Mouse (Mus musculus): ENCODE results near the gene Sox6. TPM values are rescaled to one million over a fixed set of nuclear protein-coding genes. Genes with fewer than 3 reads are reported as not detected.
"Not testable (repeated sequence)": the region's sequence is repeated elsewhere in the genome, so short reads cannot be mapped to it uniquely, and the experiment has no call there.

Gene Sox6
- 12.7 and 162 TPM in 2 replicates for total RNA-seq (2014; fragmentation: Nextera tagmentation)
- 2.5 and 3.8 TPM in 2 replicates for total RNA-seq (2017)
- polyA plus RNA-seq (2012), result 2.3 and 2.6 TPM in 2 replicates

GRCm38 (mm10) chr7:116038511-116038910 is at the start of gene Sox6:
Gene Sox6 (minus strand): TSS chr7:116038796.
- Histone ChIP-seq H3K36me3 (replicated peaks) (no peaks in the 10 kb centered on the region), H3K4me3 (ENCODE audit: low read depth, low read length) (peak within 1 kb of the TSS; percentile 67; the same call in 1 of the 2 replicates), H3K9me3 (replicated peaks) (no peaks in the 10 kb centered on the region), H3K27me3 (ENCODE audit: insufficient read depth, low read length) (peaks cover 73% of the 10 kb centered on the region), H3K4me1 (ENCODE audit: insufficient read depth, low read depth, low read length) (peaks cover 40% of the 10 kb centered on the region)
- ATAC-seq (ENCODE audit: extremely low read depth, insufficient number of reproducible peaks, low FRiP score, poor library complexity, severe bottlenecking) (no peak), DNase-seq (ENCODE audit: low spot score) (no peak)
- TF ChIP-seq GATA2 (IDR thresholded peaks at IDR 0.05; ENCODE audit: borderline replicate concordance, low read depth, low read length) (no peak), TAL1 (conservative IDR thresholded peaks at IDR 0.05; ENCODE audit: low read depth, low read length) (no peak), GATA1 (IDR thresholded peaks at IDR 0.05; ENCODE audit: borderline replicate concordance, low read length) (no peak), POLR2AphosphoS5 (IDR thresholded peaks at IDR 0.05; ENCODE audit: insufficient replicate concordance, low read depth, low read length) (no peak), CTCF (IDR thresholded peaks at IDR 0.05; ENCODE audit: low read depth, low read length) (no peak)

DNA sequence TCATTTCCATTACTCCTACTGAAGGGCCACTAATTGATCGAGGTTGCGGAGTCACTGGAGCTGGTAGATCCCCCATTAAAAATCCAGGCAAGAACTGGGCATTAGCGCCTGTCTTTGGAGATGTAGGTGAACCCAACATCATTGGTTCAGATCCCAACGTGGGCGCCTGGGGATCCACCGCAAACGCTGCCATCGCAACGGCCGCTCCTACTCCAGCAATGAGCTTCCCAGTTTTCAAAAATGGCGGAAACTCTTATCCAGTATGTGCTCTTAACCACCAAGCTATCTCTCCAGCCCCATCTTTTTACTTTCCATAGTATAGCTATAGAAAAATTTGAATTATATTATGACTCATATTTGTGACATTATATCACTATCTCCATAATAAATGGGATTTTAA is 45.8 kb upstream of the Sox6 start, which contains the start of gene Gm4353:
Gene Gm4353 (minus strand): TSS at position 270 of the 400 bp plus-strand sequence.
- ATAC-seq (ENCODE audit: extremely low read depth, insufficient number of reproducible peaks, low FRiP score, poor library complexity, severe bottlenecking), result peak; percentile 34
- H3K27me3 ChIP-seq (ENCODE audit: insufficient read depth, low read length), result peaks cover 19% of the 10 kb centered on the region
- DNase-seq (ENCODE audit: low spot score); H3K4me1 ChIP-seq (ENCODE audit: insufficient read depth, low read depth, low read length); H3K4me3 ChIP-seq (ENCODE audit: low read depth, low read length); H3K9me3 ChIP-seq (replicated peaks); H3K36me3 ChIP-seq (replicated peaks): not testable (repeated sequence)

DNA sequence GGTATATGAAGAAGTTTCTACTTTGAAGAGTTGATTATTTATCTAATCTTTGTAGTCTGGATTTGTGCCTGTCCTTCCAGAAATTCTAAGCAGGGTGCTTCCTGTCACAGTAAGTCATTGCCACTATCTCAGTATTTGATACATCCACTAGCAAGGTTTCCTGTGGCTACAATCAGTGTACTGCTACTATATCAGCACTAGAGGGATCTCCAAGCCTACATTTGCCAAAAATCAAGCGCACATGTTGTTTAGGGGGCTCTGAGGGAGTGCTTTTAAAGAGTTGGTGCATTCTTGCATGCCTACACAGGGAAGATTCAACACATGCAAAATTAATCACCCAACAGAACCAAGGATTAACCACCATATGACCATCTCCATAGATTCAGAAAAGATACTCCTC is 22.1 kb upstream of the Sox6 start:
- H3K9me3 ChIP-seq (replicated peaks), result no peaks in the 10 kb centered on the region
- no peaks in the 10 kb centered on the region for H3K4me1 ChIP-seq (ENCODE audit: insufficient read depth, low read depth, low read length)
- no peak for TF ChIP-seq TAL1 (conservative IDR thresholded peaks at IDR 0.05; ENCODE audit: low read depth, low read length)
- no peak for DNase-seq (ENCODE audit: low spot score)
- H3K4me3 ChIP-seq (ENCODE audit: low read depth, low read length), result no peak overlapping the region
- H3K27me3 ChIP-seq (ENCODE audit: insufficient read depth, low read length), result peaks cover 5% of the 10 kb centered on the region; the same call in 1 of the 2 replicates
- H3K36me3 ChIP-seq (replicated peaks), result no peaks in the 10 kb centered on the region
- ATAC-seq (ENCODE audit: extremely low read depth, insufficient number of reproducible peaks, low FRiP score, poor library complexity, severe bottlenecking), result no peak

- no peak for ATAC-seq (ENCODE audit: extremely low read depth, insufficient number of reproducible peaks, low FRiP score, poor library complexity, severe bottlenecking)
These were observed 1.9 kb upstream of the Sox6 start for GRCm38 (mm10) chr7:116040470-116041019.

DNA sequence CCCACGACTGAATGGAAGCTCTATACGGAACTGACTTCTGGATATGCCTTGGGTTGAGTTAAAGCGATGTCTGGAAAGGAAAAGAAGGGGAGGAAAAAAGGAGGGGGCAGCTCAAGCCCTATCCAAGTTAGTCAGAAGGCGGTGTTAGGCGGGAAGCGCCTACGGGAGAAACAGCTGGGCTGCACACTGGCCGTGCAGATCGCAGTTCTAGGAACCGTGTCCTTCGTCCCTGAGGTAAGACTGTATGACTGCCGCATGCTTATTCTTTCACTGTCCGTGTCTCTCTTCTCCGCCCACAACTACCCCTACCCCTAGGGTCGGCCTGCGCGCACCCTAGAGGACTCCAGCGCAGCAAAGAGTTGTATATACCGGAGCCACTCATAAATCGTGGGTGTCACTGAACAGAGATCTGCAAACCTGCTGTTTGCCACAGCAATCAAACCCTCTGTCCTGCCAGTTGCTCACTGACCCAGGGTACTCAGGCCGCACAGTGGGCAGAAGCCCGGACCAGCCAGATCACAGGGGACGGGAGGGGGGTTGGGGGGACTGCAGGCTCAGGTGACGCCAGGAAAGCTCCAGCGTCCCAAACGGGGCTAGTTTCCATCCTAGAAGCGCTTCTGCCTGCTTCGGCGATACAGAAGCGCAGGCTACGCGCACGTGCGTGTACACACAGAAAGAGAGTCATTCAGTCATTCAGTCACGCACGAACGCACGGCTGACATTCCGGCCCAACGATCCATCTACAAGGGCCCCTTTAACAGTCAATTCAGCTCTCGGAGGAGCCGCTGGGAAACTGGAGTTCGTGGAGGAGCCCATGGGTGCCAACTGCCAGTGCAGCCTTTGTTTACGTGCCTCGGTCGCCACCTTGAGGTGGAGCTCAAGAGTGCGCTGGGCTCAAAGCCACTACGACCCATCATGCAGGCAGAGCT is 1.2 kb upstream of the Sox6 start:
- Histone ChIP-seq H3K9me3 (replicated peaks) (no peaks in the 10 kb centered on the region), H3K27me3 (ENCODE audit: insufficient read depth, low read length) (peaks cover 60% of the 10 kb centered on the region), H3K4me1 (ENCODE audit: insufficient read depth, low read depth, low read length) (peaks cover 28% of the 10 kb centered on the region), H3K4me3 (ENCODE audit: low read depth, low read length) (peak overlapping the region; percentile 67), H3K36me3 (replicated peaks) (no peaks in the 10 kb centered on the region)
- TF ChIP-seq CTCF (IDR thresholded peaks at IDR 0.05; ENCODE audit: low read depth, low read length) (peak; percentile 53), GATA1 (IDR thresholded peaks at IDR 0.05; ENCODE audit: borderline replicate concordance, low read length) (no peak)
- peak; percentile 63 for DNase-seq (ENCODE audit: low spot score)
- ATAC-seq (ENCODE audit: extremely low read depth, insufficient number of reproducible peaks, low FRiP score, poor library complexity, severe bottlenecking), result peak; percentile 73

More at GRCm38 (mm10) chr7:116040470-116041019, 1.9 kb upstream of the Sox6 start:
- peaks cover 55% of the 10 kb centered on the region for H3K27me3 ChIP-seq (ENCODE audit: insufficient read depth, low read length)
- H3K4me3 ChIP-seq (ENCODE audit: low read depth, low read length), result peak overlapping the region; percentile 67; the same call in 1 of the 2 replicates
- DNase-seq (ENCODE audit: low spot score), result no peak
- H3K36me3 ChIP-seq (replicated peaks), result no peaks in the 10 kb centered on the region
- TF ChIP-seq GATA1 (IDR thresholded peaks at IDR 0.05; ENCODE audit: borderline replicate concordance, low read length) (no peak), GATA2 (IDR thresholded peaks at IDR 0.05; ENCODE audit: borderline replicate concordance, low read depth, low read length) (no peak), TAL1 (conservative IDR thresholded peaks at IDR 0.05; ENCODE audit: low read depth, low read length) (no peak), CTCF (IDR thresholded peaks at IDR 0.05; ENCODE audit: low read depth, low read length) (no peak), POLR2AphosphoS5 (IDR thresholded peaks at IDR 0.05; ENCODE audit: insufficient replicate concordance, low read depth, low read length) (no peak)
- peaks cover 26% of the 10 kb centered on the region for H3K4me1 ChIP-seq (ENCODE audit: insufficient read depth, low read depth, low read length)
- no peaks in the 10 kb centered on the region for H3K9me3 ChIP-seq (replicated peaks)

GRCm38 (mm10) chr7:116039196-116039537 is 571 bp upstream of the Sox6 start, which contains the start of gene 1110004F10Rik:
Gene 1110004F10Rik (plus strand): TSS chr7:116039397.
- Histone ChIP-seq H3K27me3 (ENCODE audit: insufficient read depth, low read length) (peaks cover 66% of the 10 kb centered on the region), H3K4me1 (ENCODE audit: insufficient read depth, low read depth, low read length) (peaks cover 34% of the 10 kb centered on the region), H3K36me3 (replicated peaks) (no peaks in the 10 kb centered on the region), H3K4me3 (ENCODE audit: low read depth, low read length) (peak within 1 kb of the TSS; percentile 67), H3K9me3 (replicated peaks) (no peaks in the 10 kb centered on the region)
- DNase-seq (ENCODE audit: low spot score) (no peak), ATAC-seq (ENCODE audit: extremely low read depth, insufficient number of reproducible peaks, low FRiP score, poor library complexity, severe bottlenecking) (no peak)
- no peak for TF ChIP-seq CTCF (IDR thresholded peaks at IDR 0.05; ENCODE audit: low read depth, low read length)
- TF ChIP-seq GATA1 (IDR thresholded peaks at IDR 0.05; ENCODE audit: borderline replicate concordance, low read length), result no peak
- no peak for TF ChIP-seq TAL1 (conservative IDR thresholded peaks at IDR 0.05; ENCODE audit: low read depth, low read length)
- TF ChIP-seq GATA2 (IDR thresholded peaks at IDR 0.05; ENCODE audit: borderline replicate concordance, low read depth, low read length), result no peak
- no peak for TF ChIP-seq POLR2AphosphoS5 (IDR thresholded peaks at IDR 0.05; ENCODE audit: insufficient replicate concordance, low read depth, low read length)

Measured in G1E (cell line).